Mouse (Mus musculus): ENCODE data around the gene Dach2. TPM values are rescaled to one million over a fixed set of nuclear protein-coding genes. Genes with fewer than 3 reads are reported as not detected.

The Dach2 gene
- polyA plus RNA-seq, 1 experiment, result 0.02 TPM

- H3K27me3 ChIP-seq (ENCODE audit: control insufficient read depth, insufficient read depth, insufficient read length), result no peaks in the 10 kb centered on the region
- H3K79me2 ChIP-seq (ENCODE audit: control insufficient read depth, insufficient read depth), result no peaks in the 10 kb centered on the region
- no peaks in the 10 kb centered on the region for H3K36me3 ChIP-seq (ENCODE audit: control insufficient read depth, insufficient read depth)
- no peak overlapping the region for H3K4me3 ChIP-seq
- no peak overlapping the region for H3ac ChIP-seq (ENCODE audit: control insufficient read depth, insufficient read length)
- no peak overlapping the region for H3K4me2 ChIP-seq (ENCODE audit: low read depth)
- TF ChIP-seq CEBPB (IDR thresholded peaks at IDR 0.05; ENCODE audit: insufficient read depth, poor library complexity, severe bottlenecking), result no peak
- TF ChIP-seq MYOD1 (IDR thresholded peaks at IDR 0.05; ENCODE audit: control insufficient read depth in 1 of 3, insufficient read length in 2 of 3, low read depth in 2 of 3), result no peak
- TF ChIP-seq REST (IDR thresholded peaks at IDR 0.05; ENCODE audit: insufficient read depth, insufficient read length), result no peak
- no peak for TF ChIP-seq POLR2AphosphoS2 (IDR thresholded peaks at IDR 0.05; ENCODE audit: insufficient read length, low read depth)
- TF ChIP-seq MAX (IDR thresholded peaks at IDR 0.05; ENCODE audit: low read depth), result no peak
- TF ChIP-seq TCF12 (IDR thresholded peaks at IDR 0.05; ENCODE audit: insufficient read depth, poor library complexity, severe bottlenecking), result no peak
Observed at GRCm38 (mm10) chrX:113712363-113712762, 415.1 kb downstream of the Dach2 start.

GRCm38 (mm10) chrX:113724124-113724523, 426.8 kb downstream of the Dach2 start:
- no peak overlapping the region for H3K4me3 ChIP-seq
- no peaks in the 10 kb centered on the region for H3K36me3 ChIP-seq (ENCODE audit: control insufficient read depth, insufficient read depth)
- H3K79me2 ChIP-seq (ENCODE audit: control insufficient read depth, insufficient read depth), result no peaks in the 10 kb centered on the region
- no peak overlapping the region for H3ac ChIP-seq (ENCODE audit: control insufficient read depth, insufficient read length)
- no peaks in the 10 kb centered on the region for H3K27me3 ChIP-seq (ENCODE audit: control insufficient read depth, insufficient read depth, insufficient read length)
- H3K4me2 ChIP-seq (ENCODE audit: low read depth), result no peak overlapping the region
- no peak for TF ChIP-seq MAX (IDR thresholded peaks at IDR 0.05; ENCODE audit: low read depth)
- no peak for TF ChIP-seq POLR2A (IDR thresholded peaks at IDR 0.05; ENCODE audit: insufficient read length, low read depth)
- TF ChIP-seq CEBPB (IDR thresholded peaks at IDR 0.05; ENCODE audit: insufficient read depth, poor library complexity, severe bottlenecking), result no peak
- no peak for TF ChIP-seq E2F4 (IDR thresholded peaks at IDR 0.05; ENCODE audit: insufficient read depth)
- TF ChIP-seq MYOD1 (IDR thresholded peaks at IDR 0.05; ENCODE audit: control insufficient read depth in 1 of 3, insufficient read length in 2 of 3, low read depth in 2 of 3), result no peak
- TF ChIP-seq USF1 (IDR thresholded peaks at IDR 0.05; ENCODE audit: low read depth), result no peak
- TF ChIP-seq TCF12 (IDR thresholded peaks at IDR 0.05; ENCODE audit: insufficient read depth, poor library complexity, severe bottlenecking), result no peak
- TF ChIP-seq REST (IDR thresholded peaks at IDR 0.05; ENCODE audit: insufficient read depth, insufficient read length), result no peak
- no peak for TF ChIP-seq SRF (IDR thresholded peaks at IDR 0.05; ENCODE audit: control insufficient read depth, insufficient read length, low read depth)
- TF ChIP-seq POLR2AphosphoS2 (IDR thresholded peaks at IDR 0.05; ENCODE audit: insufficient read length, low read depth), result no peak
- no peak for TF ChIP-seq MYOG (IDR thresholded peaks at IDR 0.05; ENCODE audit: control insufficient read depth in 1 of 3, insufficient read depth in 1 of 3, insufficient read length in 2 of 3, low read depth in 2 of 3)
- no peak for TF ChIP-seq TCF3 (IDR thresholded peaks at IDR 0.05; ENCODE audit: insufficient read length, low read depth)

- no peaks in the 10 kb centered on the region for H3K27me3 ChIP-seq (ENCODE audit: control insufficient read depth, insufficient read depth, insufficient read length)
- no peak overlapping the region for H3K4me3 ChIP-seq
- no peak overlapping the region for H3ac ChIP-seq (ENCODE audit: control insufficient read depth, insufficient read length)
- TF ChIP-seq TCF12 (IDR thresholded peaks at IDR 0.05; ENCODE audit: insufficient read depth, poor library complexity, severe bottlenecking), result no peak
- no peak for TF ChIP-seq MAX (IDR thresholded peaks at IDR 0.05; ENCODE audit: low read depth)
- no peak for TF ChIP-seq CEBPB (IDR thresholded peaks at IDR 0.05; ENCODE audit: insufficient read depth, poor library complexity, severe bottlenecking)
- TF ChIP-seq E2F4 (IDR thresholded peaks at IDR 0.05; ENCODE audit: insufficient read depth), result no peak
- no peak for TF ChIP-seq REST (IDR thresholded peaks at IDR 0.05; ENCODE audit: insufficient read depth, insufficient read length)
- TF ChIP-seq POLR2AphosphoS2 (IDR thresholded peaks at IDR 0.05; ENCODE audit: insufficient read length, low read depth), result no peak
- TF ChIP-seq MYOD1 (IDR thresholded peaks at IDR 0.05; ENCODE audit: control insufficient read depth in 1 of 3, insufficient read length in 2 of 3, low read depth in 2 of 3), result no peak
- H3K4me2 ChIP-seq (ENCODE audit: low read depth), result no peak overlapping the region
- no peaks in the 10 kb centered on the region for H3K36me3 ChIP-seq (ENCODE audit: control insufficient read depth, insufficient read depth)
- H3K79me2 ChIP-seq (ENCODE audit: control insufficient read depth, insufficient read depth), result no peaks in the 10 kb centered on the region
Observed at GRCm38 (mm10) chrX:113747122-113747521, 449.8 kb downstream of the Dach2 start.

- no peak overlapping the region for H3K4me2 ChIP-seq (ENCODE audit: low read depth)
- TF ChIP-seq MAX (IDR thresholded peaks at IDR 0.05; ENCODE audit: low read depth) (no peak), CEBPB (IDR thresholded peaks at IDR 0.05; ENCODE audit: insufficient read depth, poor library complexity, severe bottlenecking) (no peak), POLR2A (IDR thresholded peaks at IDR 0.05; ENCODE audit: insufficient read length, low read depth) (no peak), POLR2AphosphoS2 (IDR thresholded peaks at IDR 0.05; ENCODE audit: insufficient read length, low read depth) (no peak), MYOD1 (IDR thresholded peaks at IDR 0.05; ENCODE audit: control insufficient read depth in 1 of 3, insufficient read length in 2 of 3, low read depth in 2 of 3) (no peak), REST (IDR thresholded peaks at IDR 0.05; ENCODE audit: insufficient read depth, insufficient read length) (no peak), USF1 (IDR thresholded peaks at IDR 0.05; ENCODE audit: low read depth) (no peak), SRF (IDR thresholded peaks at IDR 0.05; ENCODE audit: control insufficient read depth, insufficient read length, low read depth) (no peak), MYOG (IDR thresholded peaks at IDR 0.05; ENCODE audit: control insufficient read depth in 1 of 3, insufficient read depth in 1 of 3, insufficient read length in 2 of 3, low read depth in 2 of 3) (no peak)
- no peak overlapping the region for H3ac ChIP-seq (ENCODE audit: control insufficient read depth, insufficient read length)
- no peaks in the 10 kb centered on the region for H3K79me2 ChIP-seq (ENCODE audit: control insufficient read depth, insufficient read depth)
- no peaks in the 10 kb centered on the region for H3K36me3 ChIP-seq (ENCODE audit: control insufficient read depth, insufficient read depth)
- no peak overlapping the region for H3K4me3 ChIP-seq
- H3K27me3 ChIP-seq (ENCODE audit: control insufficient read depth, insufficient read depth, insufficient read length), result no peaks in the 10 kb centered on the region
Observed at GRCm38 (mm10) chrX:113792264-113792663, 495.0 kb downstream of the Dach2 start.

- Histone ChIP-seq H3K36me3 (ENCODE audit: control insufficient read depth, insufficient read depth) (no peaks in the 10 kb centered on the region), H3K4me3 (no peak overlapping the region), H3K79me2 (ENCODE audit: control insufficient read depth, insufficient read depth) (no peaks in the 10 kb centered on the region), H3K4me2 (ENCODE audit: low read depth) (no peak overlapping the region), H3K27me3 (ENCODE audit: control insufficient read depth, insufficient read depth, insufficient read length) (no peaks in the 10 kb centered on the region), H3ac (ENCODE audit: control insufficient read depth, insufficient read length) (no peak overlapping the region)
- TF ChIP-seq POLR2A (IDR thresholded peaks at IDR 0.05; ENCODE audit: insufficient read length, low read depth) (no peak), TCF12 (IDR thresholded peaks at IDR 0.05; ENCODE audit: insufficient read depth, poor library complexity, severe bottlenecking) (no peak)
Observed at GRCm38 (mm10) chrX:113810369-113810768, 513.1 kb downstream of the Dach2 start.
